Mouse (Mus musculus) G1E (cell line): ENCODE data around the gene Prtn3. TPM values are rescaled to one million over a fixed set of nuclear protein-coding genes. Genes with fewer than 3 reads are reported as not detected.

Experiments used
- ATAC-seq: 2 replicates; pipeline ENCODE4 v1.8.0; 2016; ENCODE audit warnings: mild to moderate bottlenecking; ENCODE audit not compliant: insufficient number of reproducible peaks, poor library complexity, low FRiP score, severe bottlenecking; ENCODE audit errors: extremely low read depth
- DNase-seq: peaks from one replicate; pipeline ENCODE4 v3.0.0; 2012; ENCODE audit warnings: low spot score
- H3K27me3 ChIP-seq: 2 replicates; pipeline ENCODE4 v1.6.1; 2012; ENCODE audit warnings: mild to moderate bottlenecking, low read length, inconsistent platforms; ENCODE audit not compliant: insufficient read depth
- H3K36me3 ChIP-seq: replicated peaks from 2 replicates; pipeline ENCODE3; 2012; ENCODE audit warnings: mild to moderate bottlenecking, inconsistent platforms
- H3K4me1 ChIP-seq: 2 replicates; pipeline ENCODE4 v1.6.1; 2012; ENCODE audit warnings: low read depth, low read length, inconsistent platforms, mixed read lengths; ENCODE audit not compliant: insufficient read depth
- H3K4me3 ChIP-seq: 2 replicates; pipeline ENCODE4 v1.5.1; 2012; ENCODE audit warnings: low read depth, mild to moderate bottlenecking, inconsistent platforms, low read length, moderate library complexity, mixed read lengths
- H3K9me3 ChIP-seq: replicated peaks from 2 replicates; pipeline ENCODE4 v1.6.1; 2012; ENCODE audit warnings: inconsistent platforms
- CTCF ChIP-seq: IDR thresholded peaks from 2 replicates; pipeline ENCODE4 v1.5.1; 2012; ENCODE audit warnings: low read depth, low read length, inconsistent platforms, mixed read lengths
- GATA1 ChIP-seq: IDR thresholded peaks from 2 replicates; pipeline ENCODE4 v1.6.1; 2012; ENCODE audit warnings: borderline replicate concordance, low read length, inconsistent platforms, mixed read lengths
- GATA2 ChIP-seq: IDR thresholded peaks from 2 replicates; pipeline ENCODE4 v1.6.1; 2012; ENCODE audit warnings: low read depth, low read length, inconsistent platforms, borderline replicate concordance
- POLR2AphosphoS5 ChIP-seq: IDR thresholded peaks from 2 replicates; pipeline ENCODE4 v1.6.1; 2012; ENCODE audit warnings: low read depth, low read length, inconsistent platforms; ENCODE audit not compliant: insufficient replicate concordance
- TAL1 ChIP-seq: conservative IDR thresholded peaks from 2 replicates; pipeline ENCODE4 v1.6.1; 2012; ENCODE audit warnings: low read depth, low read length, inconsistent platforms, mixed read lengths
- polyA plus RNA-seq: library from polyadenylated mRNA; stranded (reverse); fragments of >175 nt; gene quantifications from 2 replicates; pipeline ENCODE4 v1.2.3, GENCODE M21; 2012
- total RNA-seq, 2 experiments: library from RNA; stranded (forward) in 1 of 2; stranded (reverse) in 1 of 2; fragments of 200-1000 nt in 1 of 2; fragments of >200 nt in 1 of 2; fragmentation: Nextera tagmentation in 1 of 2; gene quantifications; 2 replicates each; pipeline ENCODE4 v1.2.3; 2014 to 2017

Prtn3 gene
- total and polyA plus RNA-seq, 3 experiments: 0.49 to 2.0 TPM; not detected in 1

- Histone ChIP-seq H3K4me1 (peaks cover 75% of the 10 kb centered on the region), H3K9me3 (no peaks in the 10 kb centered on the region), H3K36me3 (peaks cover 56% of the 10 kb centered on the region), H3K27me3 (no peaks in the 10 kb centered on the region), H3K4me3 (no peak overlapping the region; the same call in 1 of the 2 replicates)
- DNase-seq (no peak), ATAC-seq (no peak)
- TF ChIP-seq TAL1: no peak
- no peak for TF ChIP-seq POLR2AphosphoS5
- TF ChIP-seq GATA1: no peak
Measured at GRCm38 (mm10) chr10:79912412-79912811, 38.1 kb downstream of the Prtn3 start.

- peak; percentile 78 for ATAC-seq
Measured at GRCm38 (mm10) chr10:79914131-79914947, 40.1 kb downstream of the Prtn3 start.

DNA sequence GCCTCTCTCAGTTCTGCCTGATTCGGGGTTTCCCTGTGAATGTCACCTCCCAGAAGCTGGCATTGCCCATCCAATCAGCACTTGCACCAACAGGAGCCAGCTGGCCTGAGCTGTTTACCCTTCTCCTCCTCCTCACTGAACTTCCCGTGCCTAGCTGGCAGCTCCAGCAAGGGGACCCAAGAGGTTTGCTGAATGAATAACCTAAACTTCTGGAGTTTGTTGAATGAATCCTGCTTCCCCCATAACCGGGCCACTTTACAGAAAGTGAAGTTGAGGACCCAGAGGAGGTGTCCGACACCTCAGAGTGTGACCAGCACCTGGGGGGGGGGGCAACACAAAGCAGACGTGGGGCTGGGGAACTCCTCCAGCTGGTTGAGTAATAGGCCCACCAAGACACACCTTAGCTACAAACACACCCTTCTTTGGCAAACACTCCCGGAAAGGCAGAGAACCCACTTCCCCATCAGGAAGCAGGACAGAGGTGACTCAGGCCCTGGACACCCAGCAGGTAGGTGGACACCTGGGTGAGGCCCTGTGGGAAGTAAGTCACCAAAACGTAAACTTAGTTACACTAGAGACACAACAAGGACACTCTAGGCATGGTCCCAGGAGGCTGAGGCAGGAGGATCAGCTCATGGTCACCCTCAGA is 40.8 kb downstream of the Prtn3 start:
- Histone ChIP-seq H3K9me3 (no peaks in the 10 kb centered on the region), H3K4me3 (peak overlapping the region; percentile 87; the same call in 1 of the 2 replicates), H3K36me3 (peaks cover 44% of the 10 kb centered on the region), H3K27me3 (no peaks in the 10 kb centered on the region; the same call in 1 of the 2 replicates), H3K4me1 (peaks cover 84% of the 10 kb centered on the region)
- ATAC-seq: no peak
- TF ChIP-seq TAL1 (no peak), CTCF (no peak), GATA1 (no peak), POLR2AphosphoS5 (no peak), GATA2 (no peak)
- DNase-seq: no peak

More at GRCm38 (mm10) chr10:79914131-79914947, 40.1 kb downstream of the Prtn3 start:
- Histone ChIP-seq H3K36me3 (peaks cover 51% of the 10 kb centered on the region), H3K4me1 (peaks cover 84% of the 10 kb centered on the region), H3K4me3 (peak overlapping the region; percentile 87; the same call in 1 of the 2 replicates), H3K27me3 (no peaks in the 10 kb centered on the region; the same call in 1 of the 2 replicates), H3K9me3 (no peaks in the 10 kb centered on the region)
- peak; percentile 87 for TF ChIP-seq TAL1
- no peak for TF ChIP-seq CTCF
- DNase-seq: peak; percentile 80

DNA sequence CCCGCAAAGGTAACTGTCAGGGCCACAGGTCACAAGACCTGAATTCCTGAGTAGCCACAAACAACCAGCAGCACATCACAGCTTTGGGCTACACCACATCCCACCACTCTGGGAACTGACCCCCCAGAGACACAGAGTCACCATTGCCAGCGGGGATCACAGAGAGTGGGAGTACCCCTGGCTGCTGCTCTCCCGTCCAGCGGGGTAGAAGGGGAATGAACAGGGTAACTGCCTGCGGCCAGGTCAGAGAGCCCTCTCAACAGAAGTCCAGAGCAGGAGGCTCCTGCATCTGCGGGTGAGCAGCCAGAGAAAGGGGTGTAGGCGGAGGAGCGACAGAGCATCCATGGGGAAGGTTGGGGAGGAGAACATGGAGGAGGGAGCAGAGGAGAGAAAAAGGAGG is 41.8 kb downstream of the Prtn3 start:
- Histone ChIP-seq H3K4me3 (peak overlapping the region; percentile 87), H3K4me1 (peaks cover 92% of the 10 kb centered on the region), H3K27me3 (no peaks in the 10 kb centered on the region; the same call in 1 of the 2 replicates), H3K9me3 (peaks cover 7% of the 10 kb centered on the region), H3K36me3 (peaks cover 34% of the 10 kb centered on the region)
- ATAC-seq (no peak), DNase-seq (no peak)
- TF ChIP-seq TAL1: no peak
- TF ChIP-seq POLR2AphosphoS5: no peak
- no peak for TF ChIP-seq GATA2
- no peak for TF ChIP-seq GATA1
- no peak for TF ChIP-seq CTCF

GRCm38 (mm10) chr10:79916808-79917531 is 42.7 kb downstream of the Prtn3 start, which contains the start of gene Kiss1r:
TSS of gene Kiss1r (plus strand) at chr10:79916971.
- no peaks in the 10 kb centered on the region; the same call in 1 of the 2 replicates for H3K27me3 ChIP-seq
- peaks cover 83% of the 10 kb centered on the region for H3K4me1 ChIP-seq
- H3K4me3 ChIP-seq: peak within 1 kb of the TSS; percentile 87
- peaks cover 15% of the 10 kb centered on the region for H3K9me3 ChIP-seq
- peaks cover 25% of the 10 kb centered on the region for H3K36me3 ChIP-seq
- DNase-seq (peak; percentile 85), ATAC-seq (0 out of 2 replicates have a peak, but pooled peaks have one; percentile 30)
- no peak for TF ChIP-seq CTCF
- TF ChIP-seq TAL1: no peak
- no peak for TF ChIP-seq GATA2
- no peak for TF ChIP-seq GATA1
- TF ChIP-seq POLR2AphosphoS5: no peak

DNA sequence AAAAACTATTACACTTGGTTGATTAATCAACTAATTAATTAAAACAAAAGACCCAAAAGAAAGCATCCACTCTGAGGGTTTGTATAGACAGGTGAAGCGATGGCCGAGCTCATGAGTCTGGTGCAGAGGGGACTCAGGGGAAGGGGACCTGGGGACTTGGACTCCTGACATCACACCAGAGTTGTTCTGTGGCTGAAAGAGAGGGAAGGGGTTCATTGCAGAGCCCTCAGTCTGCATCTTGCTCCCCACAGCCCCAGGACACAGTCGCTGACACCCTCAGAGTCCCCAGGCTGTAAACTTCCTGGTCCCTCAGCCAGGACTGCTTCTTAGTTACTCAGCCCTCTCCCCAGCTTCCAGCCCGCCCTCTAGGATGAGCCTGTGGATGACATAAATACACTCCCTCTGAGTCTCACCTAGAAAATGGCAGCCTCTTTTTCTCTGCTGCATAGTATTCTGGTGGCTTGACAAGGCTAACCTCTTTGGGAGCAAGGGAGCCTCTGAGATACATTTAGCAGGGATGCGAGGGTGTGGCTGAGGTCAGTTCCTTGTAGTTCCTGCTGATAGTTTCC is 43.3 kb downstream of the Prtn3 start:
- Histone ChIP-seq H3K9me3 (peaks cover 15% of the 10 kb centered on the region), H3K4me1 (peaks cover 78% of the 10 kb centered on the region), H3K36me3 (peaks cover 19% of the 10 kb centered on the region), H3K27me3 (no peaks in the 10 kb centered on the region; the same call in 1 of the 2 replicates), H3K4me3 (peak overlapping the region; percentile 87; the same call in 1 of the 2 replicates)
- DNase-seq: no peak
- TF ChIP-seq TAL1 (no peak), GATA2 (no peak), CTCF (no peak), GATA1 (no peak), POLR2AphosphoS5 (no peak)
- no peak for ATAC-seq
